Mouse (Mus musculus) B cell, adult 2 months (primary cell): ENCODE results near the gene Gng2.
"Not testable (repeated sequence)": the region's sequence is repeated elsewhere in the genome, so short reads cannot be mapped to it uniquely, and the experiment has no call there.

Source experiments
- DNase-seq, 2 experiments: peaks; one replicate each; pipeline ENCODE4 v3.0.0; 2022

Gene Gng2

GRCm38 (mm10) chr14:19935084-19935483 lies 42.3 kb downstream of the Gng2 start:
- DNase-seq, result no peak

GRCm38 (mm10) chr14:19933314-19933713 lies 44.1 kb downstream of the Gng2 start:
- no peak for DNase-seq

- no peak for DNase-seq
These were observed 49.5 kb downstream of the Gng2 start for GRCm38 (mm10) chr14:19927879-19928278.

- no peak for DNase-seq
These were observed 50.3 kb downstream of the Gng2 start for GRCm38 (mm10) chr14:19927156-19927555.

- DNase-seq, result no peak
These were observed 51.1 kb downstream of the Gng2 start for GRCm38 (mm10) chr14:19926312-19926711.

GRCm38 (mm10) chr14:19925157-19925556 lies 52.3 kb downstream of the Gng2 start:
- DNase-seq, result no peak

GRCm38 (mm10) chr14:19924086-19924485 lies 53.3 kb downstream of the Gng2 start:
- no peak for DNase-seq

- DNase-seq, result no peak
These were observed 57.2 kb downstream of the Gng2 start for GRCm38 (mm10) chr14:19920254-19920691.

- no peak for DNase-seq
These were observed 57.6 kb downstream of the Gng2 start for GRCm38 (mm10) chr14:19919789-19920188.

- DNase-seq, result no peak
These were observed 59.9 kb downstream of the Gng2 start for GRCm38 (mm10) chr14:19917534-19917933.

GRCm38 (mm10) chr14:19916315-19916714 lies 61.1 kb downstream of the Gng2 start:
- no peak for DNase-seq

GRCm38 (mm10) chr14:19912891-19913290 lies 64.5 kb downstream of the Gng2 start:
- no peak for DNase-seq

GRCm38 (mm10) chr14:19905615-19906014 lies 71.8 kb downstream of the Gng2 start:
- no peak for DNase-seq

GRCm38 (mm10) chr14:19904821-19905220 lies 72.6 kb downstream of the Gng2 start:
- no peak for DNase-seq

GRCm38 (mm10) chr14:19904031-19904430 lies 73.4 kb downstream of the Gng2 start:
- no peak for DNase-seq

GRCm38 (mm10) chr14:19900492-19900891 lies 76.9 kb downstream of the Gng2 start:
- no peak for DNase-seq

GRCm38 (mm10) chr14:19887569-19887968 lies 89.9 kb downstream of the Gng2 start:
- no peak for DNase-seq

GRCm38 (mm10) chr14:19884431-19884830 lies 93.0 kb downstream of the Gng2 start:
- DNase-seq, result not testable (repeated sequence)

GRCm38 (mm10) chr14:19874201-19874807 lies 103.1 kb downstream of the Gng2 start:
- DNase-seq, result no peak

GRCm38 (mm10) chr14:19867286-19867935 lies 110.0 kb downstream of the Gng2 start:
- DNase-seq, result no peak

- not testable (repeated sequence) for DNase-seq
These were observed 112.3 kb downstream of the Gng2 start for GRCm38 (mm10) chr14:19865121-19865520.

GRCm38 (mm10) chr14:19861311-19862080 lies 115.9 kb downstream of the Gng2 start:
- DNase-seq, result peak; percentile 10 to 19

GRCm38 (mm10) chr14:19860281-19860680 lies 117.1 kb downstream of the Gng2 start:
- DNase-seq, result no peak
